In the genomic region with DNA sequence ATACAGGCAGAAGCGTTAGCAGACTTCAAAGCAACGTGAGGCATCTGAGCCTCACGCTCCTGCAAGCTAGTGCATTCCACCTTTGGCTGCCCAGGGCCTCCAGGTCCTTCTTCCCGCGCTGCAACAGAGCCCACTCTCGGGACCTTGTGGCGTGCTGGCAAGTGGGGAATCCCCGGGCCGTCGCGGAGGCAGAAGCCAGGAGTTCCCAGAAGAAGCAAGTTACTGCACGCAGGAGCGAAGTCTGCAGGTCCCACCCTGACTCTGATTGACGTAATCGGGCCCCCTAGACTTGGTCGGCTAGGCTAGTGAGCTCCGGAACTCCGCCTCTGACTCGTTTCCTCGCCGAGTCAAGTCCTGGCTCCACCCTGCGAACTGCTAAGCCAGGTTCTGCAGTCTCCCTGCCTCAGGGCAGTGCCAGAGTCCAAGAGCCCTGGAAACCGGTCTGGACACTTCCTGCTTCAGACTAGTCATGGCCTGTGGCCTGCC, we compare ENCODE assay signal across 8 mouse cellular contexts. TPM values are rescaled to one million over a fixed set of nuclear protein-coding genes. Genes with fewer than 3 reads are reported as not detected.
DNase-seq lines count a peak whose midpoint lies in the region; ATAC-seq and TF ChIP-seq lines count a peak whose summit lies in the region.

No protein-coding gene starts in this region.

- H3K27ac ChIP-seq in heart, adult 2 months: peak overlapping the region; percentile 97
- H3K27ac ChIP-seq in kidney, adult 2 months (ENCODE audit: insufficient read depth, low read depth, low read length): peak overlapping the region; percentile 86
- peak overlapping the region; percentile 97 for H3K27ac ChIP-seq in lung, postnatal 0 days (ENCODE audit: low read length)

- H3K9me3 ChIP-seq in lung, postnatal 0 days (ENCODE audit: low read length): no peaks in the 10 kb centered on the region

- no peaks in the 10 kb centered on the region for H3K36me3 ChIP-seq in heart, adult 2 months (ENCODE audit: control insufficient read depth, insufficient read depth, low read length)
- H3K36me3 ChIP-seq in kidney, adult 2 months (ENCODE audit: control insufficient read depth, insufficient read depth, low read length): no peaks in the 10 kb centered on the region
- no peaks in the 10 kb centered on the region for H3K36me3 ChIP-seq in lung, postnatal 0 days (ENCODE audit: insufficient read depth, low read length)

- H3K4me3 ChIP-seq in heart, adult 2 months: peak overlapping the region; percentile 55
- peak overlapping the region; percentile 31 for H3K4me3 ChIP-seq in kidney, adult 2 months (ENCODE audit: insufficient read depth, low read depth, low read length)
- H3K4me3 ChIP-seq in lung, postnatal 0 days (ENCODE audit: low read depth, low read length): peak overlapping the region; percentile 44

- peaks cover 2% of the 10 kb centered on the region for H3K4me1 ChIP-seq in heart, adult 2 months (ENCODE audit: control insufficient read depth, insufficient read depth, low read length)
- H3K4me1 ChIP-seq in kidney, adult 2 months (ENCODE audit: control insufficient read depth, insufficient read depth, low read length): peaks cover 21% of the 10 kb centered on the region; the same call in 1 of the 2 replicates
- peaks cover 32% of the 10 kb centered on the region for H3K4me1 ChIP-seq in lung, postnatal 0 days (ENCODE audit: insufficient read depth, low read depth, low read length)

- H3K4me2 ChIP-seq in lung, postnatal 0 days (replicated peaks; ENCODE audit: low read depth, low read length): peak overlapping the region; percentile 81

- TF ChIP-seq EP300 in heart, adult 2 months (IDR thresholded peaks at IDR 0.05; ENCODE audit: insufficient read depth, low read depth, low read length): peak; percentile 86
- peak; percentile 87 for TF ChIP-seq EP300 in lung, postnatal 0 days (IDR thresholded peaks at IDR 0.05)

- intact Hi-C loops in heart, adult 2 months (cut with DNase I): loop anchor here (5.0 kb wide), 1 partner anchor 426 kb away; a partner anchor contains a TSS

- H3K9ac ChIP-seq in heart, adult 2 months (ENCODE audit: low read depth, low read length): peak overlapping the region; percentile 79
- H3K9ac ChIP-seq in lung, postnatal 0 days (replicated peaks; ENCODE audit: low read depth): peak overlapping the region; percentile 76

- no peaks in the 10 kb centered on the region for H3K27me3 ChIP-seq in heart, adult 2 months (ENCODE audit: control insufficient read depth, insufficient read depth, low read length)
- H3K27me3 ChIP-seq in kidney, adult 2 months (replicated peaks; ENCODE audit: control insufficient read depth, insufficient read depth, low read length): no peaks in the 10 kb centered on the region
- no peaks in the 10 kb centered on the region for H3K27me3 ChIP-seq in lung, postnatal 0 days (replicated peaks; ENCODE audit: insufficient read depth, low read length)

- 2% methylated on average over 23 of the region's 23 CpGs for WGBS in heart, adult 2 months
- WGBS in kidney, adult 2 months: under 1% methylated on average over 23 of the region's 23 CpGs
- WGBS in lung, postnatal 0 days: under 1% methylated on average over 23 of the region's 23 CpGs

- peak; percentile 94 for TF ChIP-seq POLR2A in heart, adult 2 months (IDR thresholded peaks at IDR 0.05; ENCODE audit: insufficient read depth, low read depth, low read length)
- TF ChIP-seq POLR2A in kidney, adult 2 months (IDR thresholded peaks at IDR 0.05; ENCODE audit: low read depth, low read length): peak; percentile 56

- ATAC-seq in lung, postnatal 0 days: peak; percentile 72

- no peak for TF ChIP-seq CTCF in heart, adult 2 months (IDR thresholded peaks at IDR 0.05)
- TF ChIP-seq CTCF in kidney, adult 2 months (conservative IDR thresholded peaks at IDR 0.05; ENCODE audit: insufficient read depth, insufficient read length, low read depth, low read length): no peak
- TF ChIP-seq CTCF in lung, postnatal 0 days (IDR thresholded peaks at IDR 0.05): peak; percentile 18; the same call in 1 of the 2 replicates

- no peaks in the 10 kb centered on the region for H3K79me2 ChIP-seq in heart, adult 2 months (replicated peaks; ENCODE audit: control insufficient read depth, insufficient read depth, low read length)

- DNase-seq in cerebellum, adult 11-12 months: peak; percentile 55
- no peak for DNase-seq in cerebellum, adult 8-10 months
- DNase-seq in embryo, embryonic 10.5 days (ENCODE audit: low spot score): peak; percentile 88
- DNase-seq in heart, adult 2 months: peak; percentile 81 to 90
- peak; percentile 96 for DNase-seq in kidney, adult 2 months
- peak; percentile 96 for DNase-seq in lung, postnatal 0 days (ENCODE audit: low spot score)
- DNase-seq in ovary, postnatal 14 days (ENCODE audit: low spot score): peak; percentile 50
- peak; percentile 93 for DNase-seq in yolk sac, embryonic 10.5 days (ENCODE audit: low spot score)

RNA-seq across cellular contexts. Expression of a gene that starts 6.0 kb away (rescaled TPM):
- total RNA-seq in heart, adult 2 months (2021): 10 to 100 TPM; 11.8 to 13.0 TPM
- polyA plus RNA-seq in heart, adult 2 months (2012; rRNA removed): 6.8 and 8.1 TPM in 2 replicates
- polyA plus RNA-seq in kidney, adult 2 months (2012; rRNA removed): 5.7 and 7.3 TPM in 2 replicates
- polyA plus RNA-seq in lung, postnatal 0 days (2015; fragmentation: Nextera tagmentation; extraction: Ambion mirVana): 113 and 140 TPM in 2 replicates

RNA-seq across cellular contexts. Expression of a gene that starts 29.4 kb away (rescaled TPM):
- 10 to 100 TPM; 32.0 to 37.4 TPM for total RNA-seq in heart, adult 2 months (2021)
- polyA plus RNA-seq in heart, adult 2 months (2012; rRNA removed): 39.9 and 50.8 TPM in 2 replicates
- polyA plus RNA-seq in kidney, adult 2 months (2012; rRNA removed): 73.7 and 98.9 TPM in 2 replicates
- polyA plus RNA-seq in lung, postnatal 0 days (2015; fragmentation: Nextera tagmentation; extraction: Ambion mirVana): 38.4 and 43.4 TPM in 2 replicates

RNA-seq across cellular contexts. Expression of a gene that starts 31.0 kb away (rescaled TPM):
- 10 to 100 TPM; 30.5 to 31.0 TPM for total RNA-seq in heart, adult 2 months (2021)
- 45.3 and 50.5 TPM in 2 replicates for polyA plus RNA-seq in heart, adult 2 months (2012; rRNA removed)
- polyA plus RNA-seq in kidney, adult 2 months (2012; rRNA removed): 85.8 and 93.9 TPM in 2 replicates
- 7.1 and 7.4 TPM in 2 replicates for polyA plus RNA-seq in lung, postnatal 0 days (2015; fragmentation: Nextera tagmentation; extraction: Ambion mirVana)

RNA-seq across cellular contexts. Expression of a gene that starts 44.6 kb away (rescaled TPM):
- total RNA-seq in heart, adult 2 months (2021): 1 to 10 TPM; 3.0 to 3.7 TPM
- polyA plus RNA-seq in heart, adult 2 months (2012; rRNA removed): 4.0 and 7.7 TPM in 2 replicates
- polyA plus RNA-seq in kidney, adult 2 months (2012; rRNA removed): 3.2 and 4.1 TPM in 2 replicates
- polyA plus RNA-seq in lung, postnatal 0 days (2015; fragmentation: Nextera tagmentation; extraction: Ambion mirVana): 11.6 and 13.9 TPM in 2 replicates

Comparison
In these comparisons a context has a peak if more than half of its experiments do, and no peak if none do; other contexts are left out.
1. RNA of a gene that starts 6.0 kb away (polyA plus RNA-seq): 113 to 140 TPM in lung, postnatal 0 days; 6.8 to 8.1 TPM in heart, adult 2 months and 5.7 to 7.3 TPM in kidney, adult 2 months; every median in the first group is over 10 times any median in the second.
2. Peak in every context shown above with its lines, with median percentiles within 50 percentile points of each other: H3K27ac ChIP-seq and H3K4me3 ChIP-seq.